Mouse (Mus musculus) midbrain, embryonic 14.5 days (tissue): ENCODE data around the gene Htatip2. TPM values are rescaled to one million over a fixed set of nuclear protein-coding genes. Genes with fewer than 3 reads are reported as not detected.

Experiments used
- ATAC-seq: fragments of 200-750 bp; cut with Nextera tagmentation; 2 replicates; pipeline ENCODE4 v1.8.0; 2017; ENCODE audit warnings: moderate number of reproducible peaks, moderate library complexity; ENCODE audit not compliant: low FRiP score, low TSS enrichment
- DNase-seq: peaks from one replicate; pipeline ENCODE4 v3.0.0-alpha.2; 2015
- H3K27ac ChIP-seq: fragments of 300-500 bp; sonication (generic); replicated peaks from 2 replicates; pipeline ENCODE4 v1.5.1; 2014; ENCODE audit warnings: mild to moderate bottlenecking, low read depth, low read length, moderate library complexity
- H3K27me3 ChIP-seq: fragments of 300-500 bp; sonication (generic); 2 replicates; pipeline ENCODE4 v1.6.1; 2014; ENCODE audit warnings: low read length, control low read depth, mixed read lengths; ENCODE audit not compliant: control insufficient read depth, insufficient read depth
- H3K36me3 ChIP-seq: fragments of 300-500 bp; sonication (generic); 2 replicates; pipeline ENCODE4 v1.6.1; 2014; ENCODE audit warnings: low read length, control low read depth; ENCODE audit not compliant: control insufficient read depth, insufficient read depth
- H3K4me1 ChIP-seq: fragments of 300-500 bp; sonication (generic); 2 replicates; pipeline ENCODE4 v1.6.1; 2014; ENCODE audit warnings: mild to moderate bottlenecking, antibody characterized with exemption, low read length, control low read depth; ENCODE audit not compliant: control insufficient read depth, insufficient read depth
- H3K4me2 ChIP-seq: fragments of 300-500 bp; sonication (generic); 2 replicates; pipeline ENCODE4 v1.6.1; 2014; ENCODE audit warnings: mild to moderate bottlenecking, low read length, moderate library complexity
- H3K4me3 ChIP-seq: fragments of 300-500 bp; sonication (generic); replicated peaks from 2 replicates; pipeline ENCODE4 v1.5.1; 2014; ENCODE audit warnings: low read depth, low read length
- H3K9ac ChIP-seq: fragments of 300-500 bp; sonication (generic); replicated peaks from 2 replicates; pipeline ENCODE4 v1.6.1; 2014; ENCODE audit warnings: mild to moderate bottlenecking, low read length, moderate library complexity
- H3K9me3 ChIP-seq: fragments of 300-500 bp; sonication (generic); 2 replicates; pipeline ENCODE4 v1.6.1; 2016; ENCODE audit warnings: low read length, control low read depth, mixed read lengths; ENCODE audit not compliant: control insufficient read depth
- WGBS: fragments of 180-500 bp; shearing (Covaris S2); extraction: QIAGEN DNeasy Blood & Tissue Kit; methylation state at CpG from one replicate; pipeline ENCODE4 v1.1.7; 2014; 5-methylcytosine and 5-hydroxymethylcytosine counted together
- polyA plus RNA-seq: library from polyadenylated mRNA; unstranded; fragments of >200 nt; fragmentation: Nextera tagmentation; extraction: Ambion mirVana; gene quantifications from 2 replicates; pipeline ENCODE4 v1.2.1, GENCODE M21; 2014

Gene Htatip2
- polyA plus RNA-seq, 1 experiment from 2014 or later, result 2.7 TPM

GRCm38 (mm10) chr7:49819393-49819792, 60.5 kb downstream of the Htatip2 start:
- no peak overlapping the region for H3K4me2 ChIP-seq
- no peaks in the 10 kb centered on the region for H3K9me3 ChIP-seq
- H3K27me3 ChIP-seq, result no peaks in the 10 kb centered on the region
- H3K36me3 ChIP-seq, result peaks cover 5% of the 10 kb centered on the region; the same call in 1 of the 2 replicates
- peak overlapping the region; percentile 50; the same call in 1 of the 2 replicates for H3K27ac ChIP-seq
- WGBS, result 8% methylated on average over 4 of the region's 4 CpGs
- H3K9ac ChIP-seq, result no peak overlapping the region
- peak; percentile 60 for DNase-seq
- ATAC-seq, result peak; percentile 73; the same call in 1 of the 2 replicates
- H3K4me1 ChIP-seq, result peaks cover 8% of the 10 kb centered on the region
- H3K4me3 ChIP-seq, result no peak overlapping the region

GRCm38 (mm10) chr7:49821370-49821769, 62.5 kb downstream of the Htatip2 start:
- Histone ChIP-seq H3K4me3 (no peak overlapping the region), H3K27me3 (no peaks in the 10 kb centered on the region), H3K9me3 (no peaks in the 10 kb centered on the region), H3K36me3 (peaks cover 5% of the 10 kb centered on the region), H3K9ac (no peak overlapping the region), H3K4me2 (no peak overlapping the region), H3K27ac (no peak overlapping the region), H3K4me1 (peaks cover 8% of the 10 kb centered on the region)
- no peak for DNase-seq
- 91% methylated on average over 1 of the region's 1 CpGs for WGBS
- no peak for ATAC-seq

- no peak for ATAC-seq
- 87% methylated on average over 2 of the region's 2 CpGs for WGBS
- no peak overlapping the region for H3K4me3 ChIP-seq
- H3K9me3 ChIP-seq, result no peaks in the 10 kb centered on the region
- no peaks in the 10 kb centered on the region for H3K27me3 ChIP-seq
- H3K36me3 ChIP-seq, result peaks cover 12% of the 10 kb centered on the region
- no peak for DNase-seq
- peaks cover 8% of the 10 kb centered on the region for H3K4me1 ChIP-seq
- H3K9ac ChIP-seq, result no peak overlapping the region
- no peak overlapping the region for H3K4me2 ChIP-seq
- no peak overlapping the region for H3K27ac ChIP-seq
Measured at GRCm38 (mm10) chr7:49822028-49822427, 63.1 kb downstream of the Htatip2 start.

Other genes with a start within 250 kb of the Htatip2 start
- gene Dbx1, start 122.3 kb upstream of the Htatip2 start, polyA plus RNA-seq, result 14.0 and 52.8 TPM in 2 replicates
- 47.6 and 60.8 TPM in 2 replicates for gene Prmt3, start 19.2 kb downstream of the Htatip2 start, polyA plus RNA-seq
- gene Slc6a5, start 151.0 kb downstream of the Htatip2 start, polyA plus RNA-seq, result 0.34 and 0.46 TPM in 2 replicates
- gene Nell1, start 215.7 kb downstream of the Htatip2 start, polyA plus RNA-seq, result 21.3 and 21.6 TPM in 2 replicates